Mouse (Mus musculus): Measurements from ENCODE around the gene Ten1. TPM values are rescaled to one million over a fixed set of nuclear protein-coding genes. Genes with fewer than 3 reads are reported as not detected.

The Ten1 gene
- polyA plus RNA-seq, 1 experiment from 2014 or later = 64.1 TPM

DNA sequence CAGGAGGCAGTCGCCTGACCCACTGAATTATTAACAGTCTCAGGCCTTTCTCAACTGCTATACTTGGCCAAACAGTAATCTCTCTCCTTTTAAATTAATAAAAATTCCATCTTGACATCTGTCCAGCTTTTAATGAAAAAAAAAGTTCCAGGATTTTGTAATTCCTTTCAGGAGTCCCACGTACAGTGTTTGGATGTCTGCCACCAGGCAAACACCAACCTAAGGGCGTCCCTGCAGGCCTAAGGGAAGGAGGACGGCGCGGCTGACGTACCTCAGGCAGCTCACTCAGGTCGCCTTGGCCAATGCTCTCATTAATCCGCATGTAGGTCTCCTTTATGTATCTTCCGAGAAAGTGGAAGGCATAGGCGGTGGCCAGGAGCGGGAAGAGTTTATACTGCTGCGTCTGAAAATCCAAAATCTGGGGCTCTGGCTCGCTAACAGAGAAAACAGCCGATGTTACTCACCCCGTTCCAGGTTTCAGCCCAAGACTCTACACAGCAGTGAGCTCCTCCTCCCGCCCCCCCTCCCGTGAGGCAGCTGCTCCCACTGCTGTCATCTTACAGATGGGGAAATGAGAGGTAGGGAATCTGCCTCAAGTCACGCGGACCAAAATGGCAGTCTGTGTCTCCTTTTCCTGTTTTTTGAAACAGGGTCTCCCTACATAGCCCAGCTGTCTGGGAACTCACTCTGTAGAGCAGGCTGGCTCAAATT is 20.1 kb upstream of the Ten1 start:
- Histone ChIP-seq H3K4me2 (no peak overlapping the region), H3K27ac (ENCODE audit: low read depth) (no peak overlapping the region), H3K9me3 (ENCODE audit: low read depth, low read length) (no peaks in the 10 kb centered on the region), H3K36me3 (ENCODE audit: insufficient read depth) (peaks cover 72% of the 10 kb centered on the region), H3K9ac (no peak overlapping the region), H3K27me3 (ENCODE audit: insufficient read depth, low read length) (no peaks in the 10 kb centered on the region), H3K4me1 (ENCODE audit: insufficient read depth) (no peaks in the 10 kb centered on the region), H3K4me3 (ENCODE audit: low read depth, low read length) (no peak overlapping the region)
- TF ChIP-seq CTCF (IDR thresholded peaks at IDR 0.05; ENCODE audit: low read depth) = no peak
- ATAC-seq (ENCODE audit: insufficient read depth) (no peak), DNase-seq (no peak)
- WGBS = 83% methylated on average over 20 of the region's 20 CpGs

GRCm38 (mm10) chr11:116185836-116186235 is 12.8 kb upstream of the Ten1 start:
- H3K27me3 ChIP-seq (ENCODE audit: insufficient read depth, low read length) = no peaks in the 10 kb centered on the region
- no peak overlapping the region for H3K9ac ChIP-seq
- 80% methylated on average over 3 of the region's 3 CpGs for WGBS
- no peak for TF ChIP-seq CTCF (IDR thresholded peaks at IDR 0.05; ENCODE audit: low read depth)
- no peak overlapping the region for H3K4me3 ChIP-seq (ENCODE audit: low read depth, low read length)
- DNase-seq (no peak), ATAC-seq (ENCODE audit: insufficient read depth) (no peak)
- no peaks in the 10 kb centered on the region for H3K9me3 ChIP-seq (ENCODE audit: low read depth, low read length)
- H3K27ac ChIP-seq (ENCODE audit: low read depth) = no peak overlapping the region
- H3K4me1 ChIP-seq (ENCODE audit: insufficient read depth) = no peaks in the 10 kb centered on the region
- H3K36me3 ChIP-seq (ENCODE audit: insufficient read depth) = peaks cover 42% of the 10 kb centered on the region
- H3K4me2 ChIP-seq = no peak overlapping the region

DNA sequence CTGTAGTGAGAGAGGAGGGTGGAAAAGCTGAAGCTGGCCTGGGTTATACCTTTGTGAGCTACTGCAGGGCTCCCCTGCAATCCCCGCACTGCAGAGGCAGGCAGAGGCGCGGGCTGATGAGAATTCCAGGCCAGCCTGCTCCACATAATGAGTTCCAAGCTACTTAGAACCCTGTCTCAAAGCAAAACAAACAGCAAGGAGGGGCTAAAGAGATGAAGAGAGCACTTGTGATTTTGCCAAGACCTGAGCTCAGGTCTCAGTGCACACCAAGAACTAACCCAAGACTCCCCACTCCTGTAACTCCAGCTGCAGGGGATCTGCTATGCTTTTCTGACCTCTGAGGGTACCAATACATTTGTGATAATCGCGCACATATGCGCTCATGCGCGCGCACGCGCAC is 12.3 kb upstream of the Ten1 start:
- 83% methylated on average over 11 of the region's 11 CpGs for WGBS
- no peak overlapping the region for H3K9ac ChIP-seq
- no peaks in the 10 kb centered on the region for H3K4me1 ChIP-seq (ENCODE audit: insufficient read depth)

GRCm38 (mm10) chr11:116187226-116187930 is 11.3 kb upstream of the Ten1 start:
- Histone ChIP-seq H3K27me3 (ENCODE audit: insufficient read depth, low read length) (no peaks in the 10 kb centered on the region), H3K9me3 (ENCODE audit: low read depth, low read length) (no peaks in the 10 kb centered on the region), H3K36me3 (ENCODE audit: insufficient read depth) (peaks cover 40% of the 10 kb centered on the region), H3K4me1 (ENCODE audit: insufficient read depth) (no peaks in the 10 kb centered on the region), H3K4me3 (ENCODE audit: low read depth, low read length) (no peak overlapping the region), H3K4me2 (no peak overlapping the region), H3K9ac (no peak overlapping the region), H3K27ac (ENCODE audit: low read depth) (no peak overlapping the region)
- ATAC-seq (ENCODE audit: insufficient read depth) (no peak), DNase-seq (no peak)
- no peak for TF ChIP-seq CTCF (IDR thresholded peaks at IDR 0.05; ENCODE audit: low read depth)
- WGBS = 50% methylated on average over 11 of the region's 11 CpGs

More for the DNA sequence above, 12.3 kb upstream of the Ten1 start:
- no peaks in the 10 kb centered on the region for H3K27me3 ChIP-seq (ENCODE audit: insufficient read depth, low read length)
- H3K4me3 ChIP-seq (ENCODE audit: low read depth, low read length) = no peak overlapping the region
- ATAC-seq (ENCODE audit: insufficient read depth) = no peak
- H3K9me3 ChIP-seq (ENCODE audit: low read depth, low read length) = no peaks in the 10 kb centered on the region
- DNase-seq = no peak
- H3K4me2 ChIP-seq = no peak overlapping the region
- no peak for TF ChIP-seq CTCF (IDR thresholded peaks at IDR 0.05; ENCODE audit: low read depth)
- H3K27ac ChIP-seq (ENCODE audit: low read depth) = no peak overlapping the region
- peaks cover 43% of the 10 kb centered on the region for H3K36me3 ChIP-seq (ENCODE audit: insufficient read depth)

DNA sequence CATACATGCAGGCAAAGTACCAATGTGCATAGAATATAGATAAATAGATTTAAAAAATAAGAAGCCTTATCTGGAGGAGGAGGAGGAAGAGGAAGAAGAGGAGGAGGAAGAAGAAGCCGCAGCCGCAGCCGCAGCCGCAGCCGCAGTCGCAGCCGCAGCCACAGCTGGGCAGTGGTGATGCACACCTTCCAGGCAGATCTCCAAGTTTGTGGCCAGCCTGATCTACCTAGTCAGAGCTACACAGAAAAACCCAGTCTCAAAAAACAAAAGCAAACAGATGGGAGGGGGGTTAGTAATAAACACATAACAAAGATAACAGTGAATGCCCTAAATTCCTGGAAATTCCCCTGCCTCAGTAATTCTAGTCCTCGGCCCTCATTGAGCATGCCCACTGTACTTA is 4.0 kb upstream of the Ten1 start:
- DNase-seq = no peak
- no peak for TF ChIP-seq CTCF (IDR thresholded peaks at IDR 0.05; ENCODE audit: low read depth)
- no peak overlapping the region for H3K27ac ChIP-seq (ENCODE audit: low read depth)
- WGBS = 92% methylated on average over 8 of the region's 8 CpGs
- H3K27me3 ChIP-seq (ENCODE audit: insufficient read depth, low read length) = no peaks in the 10 kb centered on the region
- no peaks in the 10 kb centered on the region for H3K9me3 ChIP-seq (ENCODE audit: low read depth, low read length)
- no peak overlapping the region for H3K4me3 ChIP-seq (ENCODE audit: low read depth, low read length)
- ATAC-seq (ENCODE audit: insufficient read depth) = no peak
- no peak overlapping the region for H3K9ac ChIP-seq
- peaks cover 9% of the 10 kb centered on the region; the same call in 1 of the 2 replicates for H3K36me3 ChIP-seq (ENCODE audit: insufficient read depth)
- no peak overlapping the region for H3K4me2 ChIP-seq
- peaks cover 4% of the 10 kb centered on the region; the same call in 1 of the 2 replicates for H3K4me1 ChIP-seq (ENCODE audit: insufficient read depth)

DNA sequence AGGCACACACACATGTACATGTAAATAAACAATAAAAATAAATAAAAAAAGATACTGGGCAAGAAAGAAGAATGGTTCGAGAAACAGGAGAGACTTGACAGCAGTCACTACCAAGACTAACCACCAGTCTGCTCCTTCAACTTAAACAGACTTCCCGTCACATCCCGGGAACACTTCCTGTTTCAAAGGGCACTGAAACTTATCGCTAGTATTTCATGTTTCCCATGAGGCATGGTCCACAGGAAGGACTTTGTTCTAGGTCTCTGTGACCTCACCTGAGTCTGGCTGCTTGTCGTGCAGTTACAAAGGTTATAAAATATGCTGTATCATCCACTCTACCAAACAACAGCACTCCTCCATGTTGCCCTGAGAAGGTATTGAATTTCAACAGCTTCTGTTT is 3.4 kb upstream of the Ten1 start:
- ATAC-seq (ENCODE audit: insufficient read depth) = no peak

DNA sequence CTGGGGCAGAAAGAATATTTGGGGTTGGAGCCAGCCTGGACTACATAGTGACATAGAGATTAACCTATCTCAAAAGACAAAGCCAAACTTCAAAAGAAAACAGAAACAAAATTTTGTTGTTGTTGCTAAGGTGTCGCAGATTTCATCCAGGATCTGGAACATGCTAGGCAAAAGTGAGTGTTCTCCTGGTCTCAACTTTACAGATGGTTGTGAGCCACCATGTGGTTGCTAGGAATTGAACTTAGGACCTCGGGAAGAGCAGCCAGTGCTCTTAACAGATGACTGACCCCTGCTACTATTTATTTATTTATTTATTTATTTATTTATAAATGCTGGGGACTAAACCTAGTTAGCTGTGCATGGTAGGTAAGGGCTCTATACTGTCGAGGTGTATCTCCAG is 2.3 kb upstream of the Ten1 start:
- H3K9ac ChIP-seq = no peak overlapping the region
- no peak overlapping the region for H3K4me3 ChIP-seq (ENCODE audit: low read depth, low read length)
- H3K4me2 ChIP-seq = no peak overlapping the region
- peaks cover 4% of the 10 kb centered on the region; the same call in 1 of the 2 replicates for H3K36me3 ChIP-seq (ENCODE audit: insufficient read depth)
- no peaks in the 10 kb centered on the region for H3K9me3 ChIP-seq (ENCODE audit: low read depth, low read length)
- peaks cover 6% of the 10 kb centered on the region; the same call in 1 of the 2 replicates for H3K4me1 ChIP-seq (ENCODE audit: insufficient read depth)
- no peaks in the 10 kb centered on the region for H3K27me3 ChIP-seq (ENCODE audit: insufficient read depth, low read length)
- 82% methylated on average over 3 of the region's 3 CpGs for WGBS
- TF ChIP-seq CTCF (IDR thresholded peaks at IDR 0.05; ENCODE audit: low read depth) = no peak
- ATAC-seq (ENCODE audit: insufficient read depth) = no peak
- H3K27ac ChIP-seq (ENCODE audit: low read depth) = no peak overlapping the region
- DNase-seq = no peak

More for the DNA sequence above, 3.4 kb upstream of the Ten1 start:
- Histone ChIP-seq H3K9ac (no peak overlapping the region), H3K27me3 (ENCODE audit: insufficient read depth, low read length) (no peaks in the 10 kb centered on the region), H3K4me3 (ENCODE audit: low read depth, low read length) (no peak overlapping the region), H3K9me3 (ENCODE audit: low read depth, low read length) (no peaks in the 10 kb centered on the region), H3K27ac (ENCODE audit: low read depth) (no peak overlapping the region), H3K4me1 (ENCODE audit: insufficient read depth) (peaks cover 6% of the 10 kb centered on the region; the same call in 1 of the 2 replicates), H3K36me3 (ENCODE audit: insufficient read depth) (peaks cover 6% of the 10 kb centered on the region; the same call in 1 of the 2 replicates), H3K4me2 (no peak overlapping the region)
- no peak for DNase-seq
- TF ChIP-seq CTCF (IDR thresholded peaks at IDR 0.05; ENCODE audit: low read depth) = peak; percentile 22
- 65% methylated on average over 5 of the region's 5 CpGs for WGBS

All from lung, embryonic 14.5 days (tissue).